Mouse (Mus musculus) adrenal gland, adult 2 months (tissue): Measurements from ENCODE around the gene Sorbs2. TPM values are rescaled to one million over a fixed set of nuclear protein-coding genes. Genes with fewer than 3 reads are reported as not detected.

ENCODE experiments used
- DNase-seq: peaks from one replicate; pipeline ENCODE4 v3.0.0; 2021
- polyA plus RNA-seq: library from polyadenylated mRNA; depleted of rRNA; stranded (reverse); fragments of >200 nt; gene quantifications from 2 replicates; pipeline ENCODE4 v1.2.3, GENCODE M21; 2012
- total RNA-seq, 2 experiments: library from RNA; stranded (reverse); gene quantifications; 2 replicates each; pipeline ENCODE4 v1.2.3; 2021

Gene Sorbs2
- total and polyA plus RNA-seq, 3 experiments = 73.9 to 138 (median 131) TPM

DNA sequence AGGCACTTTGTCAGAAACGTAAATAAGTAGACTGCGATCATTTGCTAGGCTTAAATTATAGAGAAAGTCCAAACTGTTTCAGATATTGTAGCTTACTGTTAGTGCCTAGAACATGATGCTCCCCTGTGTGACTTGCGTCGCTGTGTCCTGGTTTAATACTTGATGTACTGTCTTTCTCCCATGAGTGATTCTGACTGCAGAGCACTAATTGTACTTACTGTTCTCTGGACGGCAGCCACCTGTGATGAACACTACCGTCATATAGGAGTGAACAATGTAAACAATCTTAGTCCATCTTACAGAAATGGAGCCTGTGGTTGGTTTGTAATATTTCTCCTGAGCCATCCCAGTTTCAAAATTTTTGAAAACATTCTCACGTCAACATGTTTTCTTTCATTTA, 248.4 kb downstream of the Sorbs2 start:
- no peak for DNase-seq

GRCm38 (mm10) chr8:45760622-45761021, 253.0 kb downstream of the Sorbs2 start:
- DNase-seq = no peak

DNA sequence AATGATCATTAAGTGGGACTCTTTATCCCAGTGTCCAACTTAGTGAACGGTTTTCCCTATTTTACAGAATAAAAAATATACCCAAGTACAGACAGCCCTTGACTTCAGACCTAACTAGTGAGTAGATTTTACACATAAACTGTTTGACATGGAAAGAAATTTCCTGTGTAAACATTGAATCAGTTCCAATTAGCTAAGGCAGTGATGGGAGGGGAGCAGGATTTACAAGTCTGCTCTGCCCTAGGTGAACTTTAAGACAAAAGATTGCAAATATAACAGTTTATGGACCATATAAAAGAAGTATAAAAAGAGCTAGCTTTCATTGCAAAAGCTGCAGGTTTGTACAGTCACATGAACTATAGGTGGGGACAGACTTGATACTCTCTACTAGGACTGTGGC, 253.5 kb downstream of the Sorbs2 start:
- DNase-seq = no peak

DNA sequence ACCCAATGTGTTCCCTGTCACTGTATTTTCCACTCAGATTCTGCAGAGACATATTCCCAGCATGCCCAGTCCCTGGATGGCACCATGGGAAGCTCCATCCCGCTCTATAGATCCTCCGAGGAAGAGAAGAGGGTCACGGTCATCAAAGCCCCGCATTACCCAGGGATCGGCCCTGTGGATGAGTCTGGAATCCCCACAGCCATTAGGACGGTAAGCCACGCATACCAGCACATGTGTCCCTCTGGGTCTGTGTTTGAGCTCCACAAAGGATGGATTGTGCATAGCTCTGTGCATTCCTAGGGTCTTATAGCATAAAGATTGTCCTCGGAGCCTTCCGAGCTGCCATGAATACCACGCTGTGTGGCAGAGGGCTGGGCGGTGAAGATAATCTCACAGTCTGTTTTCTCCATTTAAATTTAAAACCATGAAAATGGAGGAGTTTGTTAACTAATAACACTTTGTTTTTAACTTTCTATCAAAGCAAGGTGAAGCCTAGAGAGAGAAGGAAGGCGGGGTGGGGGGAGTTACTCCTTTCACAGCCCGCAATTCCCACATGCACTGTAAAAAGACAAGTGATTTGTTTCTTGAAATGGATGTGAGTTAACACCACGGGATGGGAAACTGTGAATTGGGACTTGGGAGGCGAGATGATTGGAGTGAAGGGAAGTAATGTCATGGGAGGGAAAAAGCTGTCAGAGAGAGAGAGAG, 255.5 kb downstream of the Sorbs2 start:
- DNase-seq = no peak

GRCm38 (mm10) chr8:45763690-45764342, 256.2 kb downstream of the Sorbs2 start:
- DNase-seq = peak; percentile 82

DNA sequence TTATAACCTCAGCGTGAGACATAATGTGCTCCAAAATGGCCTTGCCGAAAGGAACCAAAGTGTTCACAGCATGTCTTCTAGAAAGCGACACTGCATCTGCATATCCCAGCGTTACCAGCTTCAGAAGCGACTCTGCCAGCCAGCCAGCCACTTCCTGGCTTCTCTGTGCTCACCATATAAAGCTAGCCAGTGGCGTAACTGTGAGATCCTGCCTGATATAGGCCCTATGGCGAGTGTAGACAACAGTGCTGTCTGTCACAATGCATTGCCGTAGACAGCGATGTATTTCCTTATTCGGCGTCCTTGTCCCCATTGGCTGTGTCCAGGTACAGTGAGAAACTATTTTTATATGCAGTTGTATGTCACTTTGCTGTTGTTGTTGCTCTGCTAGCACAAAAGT, 258.6 kb downstream of the Sorbs2 start:
- DNase-seq = no peak

DNA sequence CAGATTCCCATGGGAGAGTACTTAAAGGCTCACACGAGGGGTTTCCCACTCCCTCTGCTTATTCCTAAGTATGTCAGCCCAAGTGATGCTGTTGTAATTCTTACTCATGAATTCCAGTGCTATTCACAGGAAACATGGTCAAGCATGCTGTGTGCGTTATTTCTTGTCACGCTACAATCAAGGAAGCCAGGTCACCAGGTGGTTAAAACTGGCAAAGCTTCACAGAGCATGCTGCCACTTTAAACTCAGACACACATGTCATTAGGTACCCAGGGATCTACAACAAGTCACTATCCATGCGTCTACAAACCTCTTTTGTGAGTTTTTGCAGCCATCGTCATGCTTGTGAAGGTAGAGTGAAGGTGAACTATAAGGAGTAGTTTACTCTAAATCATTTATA, 267.3 kb downstream of the Sorbs2 start:
- DNase-seq = no peak

DNA sequence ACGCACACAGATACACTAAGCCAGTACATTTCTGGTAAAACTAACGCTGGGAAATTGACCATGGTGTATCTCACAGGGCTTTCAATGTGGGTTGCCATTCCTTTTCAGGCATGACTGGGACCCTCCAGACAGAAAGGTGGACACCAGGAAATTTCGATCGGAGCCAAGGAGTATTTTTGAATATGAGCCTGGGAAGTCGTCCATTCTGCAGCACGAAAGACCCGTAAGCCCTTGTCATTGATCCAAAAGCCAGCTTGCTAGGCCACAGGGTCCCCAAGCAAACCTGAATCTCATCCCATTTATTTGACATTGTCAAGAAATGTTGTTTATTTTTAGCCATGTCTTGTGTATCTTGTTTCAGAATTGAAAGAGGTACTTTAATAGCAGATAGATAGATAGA, 267.9 kb downstream of the Sorbs2 start:
- no peak for DNase-seq

GRCm38 (mm10) chr8:45776366-45776765, 268.8 kb downstream of the Sorbs2 start:
- peak; percentile 85 for DNase-seq

DNA sequence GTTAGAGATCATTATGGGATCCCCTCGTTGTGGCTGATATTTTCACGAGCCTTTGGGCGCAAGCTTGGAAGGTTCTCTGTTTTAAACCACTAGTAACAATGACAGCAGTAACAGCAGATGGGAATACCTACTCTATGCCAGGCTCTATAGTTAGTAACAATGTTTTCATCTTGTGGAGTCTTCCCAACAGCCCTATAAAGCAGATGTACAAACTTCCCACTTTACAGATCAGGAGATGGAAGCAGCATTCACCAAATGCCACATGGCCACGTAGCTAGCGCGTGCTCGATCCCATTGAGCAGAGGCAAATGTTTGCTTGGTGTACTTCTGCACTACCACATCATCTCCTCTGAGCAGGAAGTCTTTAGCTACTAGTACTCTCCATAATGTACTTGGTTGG, 269.4 kb downstream of the Sorbs2 start:
- DNase-seq = no peak

- DNase-seq = no peak
Observed at GRCm38 (mm10) chr8:45780585-45780984, 273.0 kb downstream of the Sorbs2 start.

DNA sequence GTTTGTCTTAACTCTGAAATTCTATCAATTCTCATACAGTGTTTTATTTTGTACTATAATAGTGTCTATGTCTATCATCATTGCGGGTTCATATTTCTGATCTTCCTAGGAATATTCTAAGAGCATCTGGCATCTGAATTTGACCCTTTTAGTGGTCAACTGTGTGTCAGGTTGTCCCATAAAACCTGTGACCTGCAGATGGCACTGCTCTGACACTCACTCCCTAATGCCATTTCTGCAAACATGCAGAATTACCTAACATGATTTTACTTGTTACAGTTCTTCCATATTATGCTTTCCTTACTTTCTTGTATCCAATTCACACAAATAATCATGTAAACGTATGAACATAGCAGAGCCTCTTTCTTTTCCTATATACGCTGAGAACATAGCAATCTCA, 281.0 kb downstream of the Sorbs2 start:
- no peak for DNase-seq

DNA sequence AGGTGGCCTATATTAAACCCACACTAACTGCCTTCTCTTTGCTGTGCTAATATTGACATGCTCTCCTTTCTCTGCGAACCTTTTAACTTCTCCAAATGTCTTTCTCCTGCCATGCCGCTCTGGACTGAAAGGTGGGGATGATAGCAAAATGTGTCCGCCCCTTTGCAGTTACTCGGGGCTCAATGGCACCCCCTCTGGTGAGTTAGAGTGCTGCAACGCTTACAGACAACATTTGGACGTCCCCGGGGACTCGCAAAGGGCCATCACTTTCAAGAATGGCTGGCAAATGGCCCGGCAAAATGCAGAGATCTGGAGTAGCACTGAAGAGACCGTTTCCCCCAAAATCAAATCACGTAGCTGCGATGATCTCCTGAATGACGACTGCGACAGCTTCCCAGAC, 287.3 kb downstream of the Sorbs2 start:
- no peak for DNase-seq

DNA sequence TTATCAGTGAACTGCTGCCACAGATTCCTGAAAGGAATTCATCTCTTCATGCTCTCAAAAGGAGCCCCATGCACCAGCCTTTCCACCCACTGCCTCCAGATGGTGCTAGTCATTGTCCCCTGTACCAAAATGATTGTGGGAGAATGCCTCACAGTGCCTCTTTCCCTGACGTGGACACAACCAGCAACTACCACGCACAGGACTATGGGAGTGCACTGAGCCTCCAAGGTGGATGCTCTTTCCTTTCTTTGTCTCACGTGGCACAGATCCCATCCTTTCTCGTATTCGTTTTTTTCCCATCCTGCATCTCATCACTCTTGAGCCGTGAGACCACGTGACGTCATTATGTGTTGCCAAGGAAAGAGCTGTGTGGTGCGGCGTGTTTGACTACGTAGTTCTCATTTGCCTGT, 288.7 kb downstream of the Sorbs2 start:
- DNase-seq = peak; percentile 51

DNA sequence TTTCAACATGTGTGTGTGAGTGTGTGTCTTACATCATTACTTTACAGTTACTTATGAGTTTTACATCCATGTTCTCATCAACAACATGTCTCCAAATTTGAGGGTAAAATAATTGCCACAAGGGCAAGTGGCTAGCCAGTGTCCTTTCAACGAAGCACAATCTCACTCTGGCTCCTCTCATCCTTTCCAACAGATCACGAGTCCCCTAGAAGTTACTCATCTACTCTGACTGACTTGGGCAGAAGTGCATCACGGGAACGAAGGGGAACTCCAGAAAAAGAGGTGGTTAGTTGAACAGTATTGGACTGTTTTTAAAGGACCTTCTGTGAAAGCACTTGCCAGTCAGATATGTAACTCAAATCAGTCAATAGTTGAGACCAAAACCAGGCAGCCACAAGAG, 291.9 kb downstream of the Sorbs2 start:
- DNase-seq = no peak

- DNase-seq = no peak
Observed at GRCm38 (mm10) chr8:45808597-45808996, 301.0 kb downstream of the Sorbs2 start.

GRCm38 (mm10) chr8:45816765-45817426, 309.3 kb downstream of the Sorbs2 start:
- peak; percentile 23 for DNase-seq

- no peak for DNase-seq
Observed at GRCm38 (mm10) chr8:45821650-45822049, 314.1 kb downstream of the Sorbs2 start.

DNA sequence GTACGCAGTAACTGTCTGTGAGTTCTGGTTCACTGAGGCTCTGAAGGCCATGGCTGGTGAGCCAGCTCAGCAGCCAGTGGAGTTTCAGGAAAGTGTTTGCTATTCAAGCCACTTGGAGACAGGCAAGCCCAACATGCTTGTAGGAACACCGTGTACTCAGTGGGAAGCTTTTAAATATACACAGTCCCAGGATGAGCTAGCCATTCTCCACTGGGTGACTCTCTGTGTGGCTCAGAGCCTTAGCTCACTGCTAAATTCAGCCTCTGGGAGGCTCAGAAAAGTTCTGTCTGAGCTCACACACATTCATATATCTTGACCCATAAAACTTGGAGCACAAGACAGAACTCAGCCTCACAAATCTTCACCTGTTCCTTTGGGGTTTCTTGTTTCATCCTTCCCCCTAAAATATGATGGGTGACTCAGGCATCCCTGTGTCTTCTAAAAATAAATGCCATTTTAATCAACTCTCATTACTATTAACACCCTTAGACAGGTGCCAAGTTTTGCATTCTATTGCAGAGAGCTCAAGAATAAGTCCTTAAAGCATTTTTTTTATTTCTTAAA, 322.5 kb downstream of the Sorbs2 start:
- DNase-seq = no peak

- DNase-seq = no peak
Observed at GRCm38 (mm10) chr8:45833896-45834295, 326.3 kb downstream of the Sorbs2 start.

GRCm38 (mm10) chr8:45843306-45843705, 335.7 kb downstream of the Sorbs2 start:
- no peak for DNase-seq

DNA sequence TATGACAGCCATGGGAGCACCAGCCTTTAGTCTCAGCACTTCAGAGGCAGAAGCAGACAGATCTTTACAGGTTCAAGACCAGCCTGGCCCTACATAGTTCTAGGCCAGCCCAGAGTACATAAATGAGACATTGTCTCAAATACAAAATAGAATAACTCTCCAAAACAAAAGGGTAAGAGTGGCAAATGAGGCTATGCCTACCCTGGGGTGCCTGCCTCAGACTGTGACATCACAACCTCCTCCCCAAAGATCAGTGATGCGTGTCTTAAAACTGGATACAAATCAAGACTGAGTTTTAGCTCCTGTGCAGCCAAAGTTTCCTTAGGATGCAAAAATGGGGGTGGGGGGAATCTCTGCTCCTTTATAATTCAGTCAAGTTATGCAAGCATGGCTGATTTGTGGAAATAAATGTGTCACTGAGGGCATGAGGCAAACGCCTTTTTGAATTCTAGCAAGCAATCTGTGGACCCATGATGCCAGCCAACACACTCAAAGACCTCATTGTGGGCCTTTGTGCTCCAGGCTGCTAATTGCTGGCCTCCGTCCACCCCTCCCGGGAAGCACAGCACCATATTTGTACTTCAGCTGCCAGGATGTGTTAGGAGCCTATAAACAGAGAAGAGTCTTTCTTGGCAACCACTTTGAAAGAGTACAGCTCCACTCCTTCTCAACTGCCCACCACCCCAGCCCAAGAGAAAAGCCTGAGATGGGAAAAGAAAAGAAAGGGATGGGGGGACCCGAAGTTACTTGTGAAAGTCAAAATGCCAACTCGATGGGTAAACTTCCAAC, 336.7 kb downstream of the Sorbs2 start:
- DNase-seq = no peak
